Mouse (Mus musculus): ENCODE results near the gene Kazn. TPM values are rescaled to one million over a fixed set of nuclear protein-coding genes. Genes with fewer than 3 reads are reported as not detected.

The Kazn gene
- total RNA-seq, 2 experiments from 2014 or later: 77.5 to 81.5 TPM

DNA sequence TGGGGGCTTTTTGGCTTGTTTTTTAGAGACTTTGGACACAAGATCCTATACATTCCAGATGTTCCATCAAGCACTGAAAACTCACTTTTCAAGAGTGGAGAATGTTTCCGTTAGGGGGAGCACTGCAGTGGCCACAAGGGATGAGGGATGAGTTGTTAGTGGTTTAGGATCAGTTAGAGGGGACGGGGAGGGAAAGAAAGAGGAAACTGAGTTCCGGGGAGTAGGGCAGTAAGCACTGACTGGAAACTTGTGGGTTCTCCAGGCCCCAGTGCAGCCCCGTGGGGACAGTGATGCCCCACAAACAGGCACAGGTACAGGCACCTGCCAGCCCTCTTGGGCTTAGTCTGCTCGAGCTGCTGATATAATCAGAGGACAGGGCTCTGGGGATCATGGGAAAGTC, 99.5 kb downstream of the Kazn start:
- intact Hi-C loops (cut with DNase I): no loop called here

DNA sequence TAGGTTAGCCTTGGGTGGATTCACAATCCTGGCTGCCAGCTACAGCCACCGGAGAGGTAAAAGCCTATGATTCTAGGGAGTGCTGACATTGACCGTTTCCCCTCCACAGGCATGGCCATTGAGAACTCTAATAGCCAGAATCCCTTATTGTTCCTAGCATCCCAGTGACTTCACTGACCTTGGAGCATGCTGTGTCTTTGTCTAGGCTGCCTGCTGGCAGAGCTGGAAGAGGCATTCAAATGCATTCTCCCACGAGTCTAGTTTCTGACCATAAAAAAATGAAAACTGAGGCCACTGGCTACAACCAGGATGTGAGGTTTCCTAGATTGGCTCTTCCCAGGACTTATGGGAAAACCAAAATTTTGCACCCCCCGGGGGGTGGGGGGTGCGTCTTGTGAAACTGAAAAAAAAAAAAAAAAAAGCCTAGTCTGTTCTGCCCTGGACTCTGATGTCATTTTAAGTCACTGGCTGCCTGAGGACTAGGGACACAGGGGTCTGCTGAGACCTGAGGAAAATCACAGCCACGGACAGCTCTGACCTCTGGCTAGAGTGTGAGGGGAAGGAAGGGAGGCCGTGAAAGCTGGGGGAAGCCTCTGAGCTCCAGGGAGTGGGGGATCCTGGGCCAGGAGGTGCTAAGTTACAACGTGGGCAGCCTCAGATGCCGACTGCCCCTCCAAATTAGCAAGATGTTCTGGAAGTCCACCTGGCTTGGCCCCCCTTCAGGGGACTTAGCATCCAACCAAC, 100.7 kb downstream of the Kazn start:
- intact Hi-C loops (cut with DNase I): no loop called here
- DNase-seq (ENCODE audit: low spot score in 2 of 2): no peak

More for the DNA sequence above, 99.5 kb downstream of the Kazn start:
- no peak for DNase-seq (ENCODE audit: low spot score in 2 of 2)

DNA sequence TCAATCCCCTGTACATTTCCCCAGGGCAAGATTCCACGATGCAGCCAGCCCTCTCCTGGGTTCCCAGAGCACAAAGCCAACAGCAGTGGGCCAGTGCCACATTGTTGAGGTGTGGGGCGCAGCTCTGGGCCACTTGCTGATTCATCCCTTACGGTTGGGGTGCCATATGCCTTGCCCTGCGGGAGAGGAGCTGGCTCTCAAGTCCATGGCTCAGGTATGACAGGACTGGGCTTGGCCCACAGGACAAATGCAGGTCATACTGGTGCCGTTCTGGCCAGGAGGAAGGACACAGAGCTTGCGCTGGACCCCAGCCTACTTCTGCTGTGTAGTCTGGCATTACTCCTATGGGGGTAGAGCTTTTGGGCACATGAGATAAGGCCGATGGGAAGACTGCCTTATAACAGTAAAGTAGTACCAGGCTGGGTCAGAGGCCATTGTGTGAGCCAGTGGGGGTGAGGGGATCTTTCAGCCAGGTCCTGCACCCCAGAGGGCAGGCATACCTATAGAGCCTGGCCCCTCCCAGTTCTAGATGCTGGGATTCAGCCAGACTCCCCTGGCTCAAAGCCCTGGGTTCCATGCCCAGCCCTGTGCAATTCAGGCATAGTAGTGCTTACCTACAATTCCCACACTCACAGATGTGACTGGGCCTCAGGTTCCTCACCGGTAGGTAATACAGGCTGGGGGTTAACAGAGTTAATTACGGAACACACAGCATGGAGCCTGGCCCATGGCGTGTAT, 102.3 kb downstream of the Kazn start:
- no peak for DNase-seq (ENCODE audit: low spot score in 2 of 2)
- intact Hi-C loops (cut with DNase I): no loop called here

DNA sequence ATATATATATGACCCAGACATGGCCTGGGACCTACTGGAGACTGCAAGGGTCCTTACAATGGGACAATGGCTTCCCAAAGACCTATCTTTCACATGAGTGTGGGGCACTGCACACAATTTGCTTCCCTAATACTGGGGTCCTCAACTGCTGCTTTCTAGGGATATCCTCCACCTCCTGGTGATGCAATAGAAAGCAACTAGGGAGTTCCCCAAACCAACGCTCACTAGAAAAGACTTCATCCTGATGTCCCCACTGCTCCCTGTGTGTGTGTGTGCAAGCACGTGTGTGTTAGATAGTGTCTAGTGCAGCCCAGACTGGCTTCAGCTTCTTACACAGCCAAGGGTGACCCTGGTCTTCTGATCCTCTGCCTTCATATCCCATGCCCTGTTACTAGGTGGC, 103.7 kb downstream of the Kazn start:
- no peak for DNase-seq (ENCODE audit: low spot score in 2 of 2)
- intact Hi-C loops (cut with DNase I): no loop called here

DNA sequence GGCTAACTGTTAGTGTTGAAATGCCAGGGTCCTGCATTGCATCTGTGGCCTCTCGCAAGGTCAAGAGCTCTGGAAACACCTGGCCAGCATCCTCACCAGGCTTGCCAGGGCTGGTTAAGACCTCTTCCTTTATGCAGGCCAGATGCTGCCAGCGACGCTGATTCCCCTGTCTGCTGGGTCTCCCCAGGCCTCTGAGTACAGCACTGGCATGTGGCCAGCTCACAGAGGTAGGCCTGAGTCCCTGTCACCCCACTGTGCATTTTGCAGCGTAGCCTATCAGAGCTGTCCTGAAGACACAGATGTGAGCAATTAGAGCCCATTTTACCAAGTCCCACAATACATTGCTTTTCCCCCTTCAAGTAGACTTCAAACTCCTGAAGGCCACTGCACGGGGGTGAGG, 109.0 kb downstream of the Kazn start:
- no peak for DNase-seq (ENCODE audit: low spot score in 2 of 2)
- intact Hi-C loops (cut with DNase I): no loop called here

DNA sequence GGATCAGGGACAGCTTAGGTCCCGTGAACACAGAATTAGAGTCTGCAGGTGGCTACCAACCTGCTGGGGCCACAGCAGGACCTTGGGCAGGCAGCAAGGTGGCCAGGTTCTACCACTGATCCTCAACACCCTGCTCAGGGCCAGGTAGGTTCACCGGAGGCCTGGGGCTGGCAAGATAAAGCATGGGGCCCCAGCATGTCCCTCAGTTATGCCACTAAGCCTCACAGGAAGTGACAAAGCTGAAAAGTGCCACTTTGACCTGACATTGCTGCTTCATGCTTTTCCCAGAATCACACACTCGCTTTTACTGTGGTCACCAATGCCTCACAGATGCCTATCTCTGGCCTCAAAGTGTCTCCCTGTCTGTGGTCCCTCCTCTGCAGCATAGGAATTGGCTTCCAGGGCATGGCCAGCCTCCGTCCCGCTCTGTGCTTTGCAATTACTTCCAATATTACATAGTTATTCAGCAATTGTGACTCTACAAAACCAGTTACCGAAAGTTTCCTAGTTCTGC, 111.9 kb downstream of the Kazn start:
- intact Hi-C loops (cut with DNase I): no loop called here
- no peak for DNase-seq (ENCODE audit: low spot score in 2 of 2)

DNA sequence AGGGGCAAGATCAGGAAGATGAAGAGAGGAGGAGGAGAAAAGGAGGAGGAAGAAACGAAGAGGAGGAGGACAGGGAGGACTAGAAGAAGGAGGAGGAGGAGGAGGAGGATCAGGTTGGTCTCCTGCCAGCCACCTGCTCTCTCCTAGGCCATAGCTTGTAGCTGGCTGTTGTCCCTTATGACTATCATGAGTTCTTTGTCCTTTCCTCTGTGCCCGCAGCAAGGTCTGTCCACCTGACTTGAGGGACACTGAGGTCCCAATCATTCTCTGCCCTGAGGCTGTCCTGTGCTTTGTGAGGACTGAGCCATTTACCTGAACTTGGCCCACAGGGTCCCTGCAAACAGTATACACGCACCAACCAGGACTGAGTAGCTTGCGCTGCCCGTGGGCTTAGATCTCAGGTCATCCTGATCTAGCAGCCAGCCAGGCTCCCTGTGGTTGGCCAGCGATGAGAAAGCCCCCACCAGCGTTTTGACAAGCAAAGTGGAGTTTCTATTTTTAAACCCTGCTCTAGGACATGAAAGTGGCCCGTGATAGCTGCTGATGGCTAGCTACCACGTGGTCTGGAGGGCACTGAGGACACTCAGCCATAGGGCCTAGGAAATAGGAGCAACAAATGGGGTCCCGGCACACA, 112.4 kb downstream of the Kazn start:
- intact Hi-C loops (cut with DNase I): no loop called here
- no peak for DNase-seq (ENCODE audit: low spot score in 2 of 2)

DNA sequence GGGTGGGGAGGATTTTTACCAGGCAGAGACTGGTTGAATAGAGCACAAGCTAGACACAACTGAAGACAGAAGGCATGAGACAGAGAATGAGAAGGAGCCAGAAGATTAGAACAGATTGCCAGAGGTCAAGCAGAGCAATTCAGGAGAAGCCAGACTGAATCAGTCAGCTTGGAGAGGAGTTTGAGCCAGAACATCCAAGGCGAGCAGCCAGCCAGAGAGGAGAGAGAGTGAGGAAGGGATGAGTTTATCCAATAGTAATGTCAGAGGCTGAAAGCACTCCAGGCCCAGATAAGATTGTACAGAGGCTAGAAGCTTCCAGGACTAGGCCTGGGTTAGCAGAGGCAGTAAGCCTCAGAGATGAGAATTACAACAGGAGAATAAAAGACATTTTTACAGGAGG, 118.0 kb downstream of the Kazn start:
- intact Hi-C loops (cut with DNase I): no loop called here
- DNase-seq (ENCODE audit: low spot score in 2 of 2): no peak

DNA sequence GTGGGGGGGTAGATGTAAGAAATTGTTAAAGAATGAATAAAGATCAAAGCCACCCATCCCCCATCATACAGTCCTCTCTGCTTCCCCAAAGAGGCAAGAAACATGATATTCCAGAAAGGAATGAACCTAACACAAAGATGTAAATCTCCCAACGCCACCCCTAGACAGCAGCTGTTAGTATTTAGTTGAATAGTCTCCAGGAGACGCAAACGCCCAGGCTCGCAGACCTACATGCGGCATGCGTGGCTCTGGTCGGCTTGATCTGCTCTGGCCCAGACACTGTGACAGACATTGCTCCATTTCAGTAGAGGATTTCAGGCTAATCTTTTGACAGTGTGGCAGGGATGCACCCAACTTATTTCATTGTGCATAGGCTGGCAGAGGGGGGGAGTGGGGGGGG, 120.7 kb downstream of the Kazn start:
- intact Hi-C loops (cut with DNase I): loop anchor here (10.0 kb wide), 1 partner anchor 896 kb away; no protein-coding TSS in a partner anchor
- no peak for DNase-seq (ENCODE audit: low spot score in 2 of 2)

DNA sequence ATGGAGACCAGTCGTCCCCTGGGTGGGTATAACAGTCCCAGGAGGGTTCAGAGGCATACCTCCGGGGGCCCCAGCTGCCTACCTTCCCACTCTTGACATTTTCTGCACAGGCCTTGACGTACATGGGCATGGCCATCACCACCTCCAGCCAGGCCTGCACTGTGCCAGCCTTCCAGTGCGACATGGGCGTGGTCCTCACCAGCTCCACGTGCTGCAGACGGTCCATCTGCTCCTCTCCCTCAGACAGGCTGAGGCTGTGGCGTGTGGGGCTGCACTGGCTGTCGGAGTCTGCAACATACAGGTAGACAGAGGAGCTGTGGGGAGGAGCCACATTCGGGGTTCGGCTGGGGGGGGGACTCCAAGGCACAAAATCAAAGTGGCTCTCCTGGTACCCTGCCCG, 121.2 kb downstream of the Kazn start:
- DNase-seq (ENCODE audit: low spot score in 2 of 2): no peak
- intact Hi-C loops (cut with DNase I): loop anchor here (10.0 kb wide), 1 partner anchor 897 kb away; no protein-coding TSS in a partner anchor

DNA sequence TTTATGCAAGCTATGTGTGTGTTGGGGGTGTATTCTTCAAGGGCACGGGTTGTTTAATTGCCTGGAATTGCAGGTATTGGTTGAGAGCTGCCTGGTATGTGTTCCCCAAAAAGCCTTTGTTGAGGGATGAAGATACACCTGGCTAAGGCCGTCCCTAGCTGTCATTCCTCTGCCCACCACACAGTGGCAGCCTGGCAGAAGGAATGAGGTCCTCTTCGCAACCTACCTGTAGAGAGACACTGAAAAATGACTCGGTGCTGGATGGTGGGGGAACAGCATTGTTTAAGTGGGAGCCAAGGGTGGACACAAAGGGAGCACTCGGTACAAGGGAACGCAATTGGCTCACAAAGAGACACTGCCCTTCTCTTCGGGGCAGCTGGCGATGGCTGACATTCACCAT, 125.9 kb downstream of the Kazn start:
- intact Hi-C loops (cut with DNase I): loop anchor here (10.0 kb wide), 1 partner anchor 901 kb away; no protein-coding TSS in a partner anchor
- peak in 1 of 2 experiments; percentile 55 for DNase-seq (ENCODE audit: low spot score in 2 of 2)

DNA sequence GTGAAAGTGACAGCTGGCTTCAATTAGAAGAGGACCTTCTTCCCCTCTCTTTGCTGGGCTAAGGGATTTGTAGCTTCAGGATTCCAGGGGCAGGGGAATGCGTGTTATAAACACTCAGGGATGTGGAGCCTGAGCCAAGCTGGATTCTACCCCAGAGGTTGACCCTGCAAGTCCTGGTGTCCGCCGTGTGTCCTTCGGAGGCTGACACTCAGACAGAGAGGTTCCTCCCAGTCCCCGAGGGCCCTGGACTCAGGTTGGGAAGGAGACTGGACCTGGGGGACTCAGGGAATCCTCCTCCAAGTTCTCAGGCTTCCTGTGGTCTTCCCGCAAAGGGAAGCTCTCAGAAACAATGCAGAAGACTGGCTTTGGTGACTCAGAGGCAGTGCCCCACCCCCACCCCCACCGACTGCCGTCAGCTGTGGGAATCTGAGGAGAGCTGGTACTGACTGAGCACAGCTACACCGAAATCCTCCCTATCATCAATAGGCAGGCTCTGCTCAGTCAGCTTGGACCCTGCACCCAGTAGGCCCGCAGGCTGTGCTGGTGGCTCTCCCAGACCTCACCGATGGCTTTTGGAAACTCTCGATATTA, 136.0 kb downstream of the Kazn start:
- intact Hi-C loops (cut with DNase I): no loop called here

DNA sequence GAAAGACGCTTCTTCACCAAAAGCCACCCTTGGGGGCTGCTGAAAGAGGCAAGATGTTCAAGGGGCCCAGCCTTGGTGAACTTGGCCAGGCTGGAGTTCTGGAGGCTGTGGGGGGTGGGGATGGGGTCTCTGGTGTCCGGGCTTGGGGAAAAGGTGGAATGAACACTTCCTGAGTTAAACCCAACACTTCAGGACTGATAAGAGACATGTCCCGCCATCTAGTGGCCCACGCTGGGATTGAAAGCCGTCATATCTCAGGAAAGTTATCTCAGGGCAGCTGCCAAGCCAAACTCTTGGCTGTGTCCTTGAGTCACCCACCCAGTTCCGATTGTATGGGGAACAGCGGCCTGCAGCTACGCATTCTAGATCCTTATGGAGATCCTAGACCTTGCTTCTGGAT, 140.9 kb downstream of the Kazn start:
- intact Hi-C loops (cut with DNase I): loop anchor here (1.0 kb wide), 1 partner anchor 93 kb away; no protein-coding TSS in a partner anchor
- DNase-seq (ENCODE audit: low spot score in 2 of 2): peak; percentile 86 to 92

More for the DNA sequence above, 136.0 kb downstream of the Kazn start:
- no peak for DNase-seq (ENCODE audit: low spot score in 2 of 2)

DNA sequence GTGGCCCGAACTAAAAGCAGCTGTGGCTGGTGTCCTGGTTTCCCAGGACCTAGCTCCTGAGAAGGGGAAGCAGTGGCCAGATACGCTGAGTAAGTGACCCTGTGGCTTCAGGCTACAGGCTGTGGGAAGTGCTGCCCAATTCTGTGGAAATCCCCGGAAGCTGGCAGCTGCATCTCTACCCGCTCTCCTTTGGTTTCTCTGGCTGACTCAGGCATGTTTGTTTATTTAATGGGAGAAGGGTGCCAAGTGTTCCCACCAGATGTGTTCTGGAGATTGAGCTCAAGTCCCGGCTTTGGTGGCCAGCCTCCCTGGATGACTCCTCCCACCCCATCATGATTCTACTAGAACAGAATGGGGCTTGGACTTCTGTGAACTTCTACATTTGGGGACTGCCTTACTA, 141.3 kb downstream of the Kazn start:
- peak in 1 of 2 experiments; percentile 46 for DNase-seq (ENCODE audit: low spot score in 2 of 2)
- intact Hi-C loops (cut with DNase I): loop anchor here (1.0 kb wide), 1 partner anchor 93 kb away; no protein-coding TSS in a partner anchor

DNA sequence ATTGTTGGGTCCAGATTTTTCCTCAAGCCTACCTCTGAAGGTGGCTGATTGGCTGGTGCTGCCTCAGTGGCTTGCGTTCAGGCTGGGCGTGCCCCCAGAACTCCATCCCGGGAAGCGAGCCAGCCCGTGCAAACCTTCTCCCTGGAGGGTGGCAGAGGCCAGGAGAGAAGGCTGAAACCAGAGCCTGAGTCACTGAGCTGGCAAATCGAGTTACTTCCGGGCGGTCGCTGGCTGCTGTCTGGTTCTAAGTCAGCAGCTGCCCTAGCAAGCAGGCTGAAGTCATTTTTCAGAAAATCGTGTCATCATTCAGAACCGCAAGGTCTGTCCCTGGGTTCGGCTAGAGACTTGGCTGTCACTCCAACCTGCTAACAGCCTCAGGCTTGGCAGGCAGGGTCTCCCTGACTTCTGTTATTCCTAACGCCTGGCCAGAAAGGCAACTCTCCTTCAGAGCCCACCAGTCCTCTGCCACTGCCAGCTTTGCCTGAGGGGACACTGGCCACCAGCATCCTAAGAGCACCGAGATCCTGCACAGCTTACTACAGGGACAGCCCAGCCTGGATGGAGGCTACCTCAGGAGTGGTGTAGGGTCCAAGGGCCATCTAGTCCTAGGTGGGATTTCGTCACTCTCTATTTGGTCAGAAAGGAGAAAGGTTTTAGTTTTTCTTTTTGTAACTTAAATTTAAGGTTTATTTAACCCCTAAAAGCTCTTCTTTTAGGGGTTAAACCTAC, 143.5 kb downstream of the Kazn start:
- intact Hi-C loops (cut with DNase I): no loop called here
- peak in 1 of 2 experiments; percentile 21 for DNase-seq (ENCODE audit: low spot score in 2 of 2)

DNA sequence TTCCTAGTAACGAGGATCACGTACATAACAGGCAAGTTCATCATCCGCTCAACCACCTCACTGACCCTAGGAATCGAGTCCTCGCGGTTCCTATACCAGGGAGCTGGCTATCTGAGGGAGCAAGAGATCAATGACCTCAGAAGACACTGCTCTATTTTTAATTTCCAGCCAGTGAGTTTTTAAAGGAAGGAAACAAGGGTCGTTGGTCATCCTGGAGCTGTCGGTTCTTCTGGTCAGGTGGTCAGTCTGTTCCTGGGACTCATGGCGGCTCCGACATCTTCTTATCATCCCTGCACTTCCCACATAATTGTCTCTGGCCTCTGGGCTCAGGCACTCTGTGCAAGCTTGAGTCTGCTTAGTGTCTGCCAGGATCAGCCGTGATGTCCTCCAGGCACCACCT, 144.8 kb downstream of the Kazn start:
- intact Hi-C loops (cut with DNase I): no loop called here
- DNase-seq (ENCODE audit: low spot score in 2 of 2): no peak

DNA sequence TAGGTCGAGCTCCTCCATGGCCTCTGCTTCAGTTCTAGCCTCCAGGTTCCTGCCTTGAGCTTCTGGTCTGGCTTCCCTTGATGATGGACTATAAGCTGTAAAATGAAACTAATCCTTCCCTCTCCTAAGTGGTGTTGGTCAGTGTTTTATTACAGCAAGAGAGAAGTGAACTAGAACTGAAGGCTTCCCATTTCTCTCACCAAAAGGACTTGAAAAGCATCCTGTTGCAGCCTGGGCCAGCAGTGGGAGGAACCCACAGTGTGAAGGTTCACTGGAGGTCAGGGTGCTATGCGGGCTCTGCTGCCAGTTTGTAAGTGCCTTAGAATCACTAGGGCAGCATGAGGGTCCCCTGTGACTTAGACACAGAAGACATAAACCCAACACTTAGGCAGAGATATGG, 148.1 kb downstream of the Kazn start:
- intact Hi-C loops (cut with DNase I): no loop called here
- no peak for DNase-seq (ENCODE audit: low spot score in 2 of 2)

DNA sequence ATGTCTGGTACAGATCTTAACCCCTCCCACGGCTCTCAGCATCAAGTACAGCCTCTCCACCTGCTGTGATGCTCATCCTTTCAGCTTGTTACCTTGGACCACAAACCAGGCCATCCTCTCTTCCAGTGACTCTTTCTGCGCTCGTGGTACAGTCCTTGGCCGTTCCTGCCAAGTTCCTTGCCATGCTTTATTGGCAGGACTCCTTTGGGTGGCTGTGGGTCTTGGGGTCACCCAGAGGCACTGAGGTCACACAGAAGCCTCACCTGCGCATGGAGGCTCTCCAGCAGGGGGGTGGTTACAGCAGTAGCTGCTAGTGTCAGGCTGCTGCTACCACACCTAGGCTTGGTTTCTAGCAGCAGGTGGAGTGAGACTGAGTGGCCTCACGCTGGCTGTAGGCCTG, 149.2 kb downstream of the Kazn start:
- DNase-seq (ENCODE audit: low spot score in 2 of 2): no peak
- intact Hi-C loops (cut with DNase I): no loop called here

DNA sequence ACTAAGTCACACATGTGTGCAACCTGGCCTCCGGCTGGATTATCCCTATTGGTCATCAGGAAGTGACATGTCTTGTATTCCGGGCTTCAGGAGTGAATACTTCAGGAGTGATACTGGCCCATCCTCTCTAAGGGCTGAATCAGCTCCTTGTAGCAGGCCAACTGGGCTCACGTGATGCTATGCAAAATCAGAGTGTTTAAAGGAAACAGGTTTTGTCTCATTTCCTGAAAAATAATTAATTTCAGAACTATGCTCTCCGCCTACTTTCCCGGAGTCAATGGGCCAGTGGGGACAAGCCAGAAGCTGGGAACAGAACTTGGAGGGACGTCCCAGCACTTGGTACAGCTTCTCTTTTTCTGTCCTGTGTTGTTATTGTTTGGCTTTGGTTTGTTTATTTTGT, 150.4 kb downstream of the Kazn start:
- intact Hi-C loops (cut with DNase I): no loop called here
- no peak for DNase-seq (ENCODE audit: low spot score in 2 of 2)
